Mouse (Mus musculus): ENCODE data around the gene Spice1.
A peak's percentile ranks its signal among the peaks of the same experiment; 100 is the strongest.

Spice1 gene

GRCm38 (mm10) chr16:44375459-44375858 lies 28.5 kb downstream of the Spice1 start:
- no peak for DNase-seq (ENCODE audit: low spot score)

GRCm38 (mm10) chr16:44380006-44380405 lies 33.1 kb downstream of the Spice1 start:
- no peak for DNase-seq (ENCODE audit: low spot score)

GRCm38 (mm10) chr16:44381578-44381977 lies 34.7 kb downstream of the Spice1 start:
- DNase-seq (ENCODE audit: low spot score) = no peak

DNA sequence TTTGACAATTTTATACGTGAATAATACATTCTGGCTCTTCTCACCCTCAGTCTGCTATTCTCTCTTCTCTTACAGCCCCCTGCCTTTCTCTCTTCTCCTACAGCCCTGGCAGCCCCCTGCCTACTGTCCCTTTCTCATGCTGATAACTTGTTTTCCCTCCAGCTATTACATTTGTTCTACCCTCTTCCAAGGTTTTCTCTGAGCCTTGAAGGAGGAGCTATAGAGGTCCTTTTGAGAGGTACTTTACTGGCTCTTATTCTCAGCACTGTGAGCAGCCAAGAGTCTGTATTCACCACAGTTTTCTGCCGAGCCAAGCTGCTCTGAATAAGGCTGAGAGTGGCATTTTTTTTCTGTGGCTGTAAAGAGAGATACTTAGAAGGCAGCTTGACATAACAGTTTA lies 36.6 kb downstream of the Spice1 start:
- no peak for DNase-seq (ENCODE audit: low spot score)

DNA sequence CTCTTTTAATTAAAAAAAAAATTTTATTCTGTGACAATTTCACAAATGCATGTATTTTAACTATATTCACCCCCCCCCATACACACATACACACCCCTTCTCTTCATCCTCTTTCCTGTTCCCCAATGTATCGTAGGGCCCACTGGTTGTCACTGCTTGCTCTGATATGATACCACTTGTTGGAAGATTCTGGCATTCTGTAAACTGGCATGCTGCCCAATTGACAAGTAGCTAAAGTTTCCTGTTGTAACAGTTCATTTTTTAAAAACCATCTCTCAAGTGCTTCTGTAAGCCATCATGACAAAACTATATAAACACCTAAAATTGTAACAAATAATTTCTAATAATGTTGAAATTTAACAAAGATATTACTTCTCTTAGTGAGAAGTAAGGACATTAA lies 37.3 kb downstream of the Spice1 start:
- no peak for DNase-seq (ENCODE audit: low spot score)

DNA sequence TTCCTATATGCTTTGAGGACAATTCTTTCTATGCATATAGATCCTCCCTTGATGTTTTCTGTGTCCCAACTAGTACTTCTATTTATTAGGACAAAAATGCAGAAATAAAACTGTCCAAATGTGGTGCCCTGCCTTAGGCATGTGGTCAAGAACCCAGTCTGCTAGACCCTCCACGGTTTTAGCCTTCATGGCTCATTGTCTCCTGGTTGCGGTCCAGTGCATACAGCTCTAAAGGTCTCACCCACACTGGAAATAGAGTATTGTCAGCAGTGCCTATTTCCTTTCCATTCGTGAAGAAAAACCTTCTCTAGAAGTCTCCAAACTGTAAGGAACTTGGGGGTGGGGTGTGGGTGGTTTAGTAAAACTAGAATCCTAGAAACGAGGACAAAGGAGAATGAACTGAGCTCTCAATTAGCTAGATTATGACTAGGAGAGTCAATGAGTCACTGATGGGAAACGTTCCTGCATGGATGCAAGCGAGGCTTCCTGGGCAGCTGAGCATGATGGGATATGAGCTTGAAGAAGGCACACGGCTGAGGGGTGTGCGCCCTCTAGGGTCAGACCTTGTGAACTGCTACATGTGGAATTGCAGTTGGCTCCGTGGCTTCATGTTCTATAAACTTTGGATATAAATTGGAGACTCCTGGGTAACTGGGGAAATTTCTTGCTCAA lies 45.1 kb downstream of the Spice1 start:
- peak; percentile 13 for DNase-seq (ENCODE audit: low spot score)

DNA sequence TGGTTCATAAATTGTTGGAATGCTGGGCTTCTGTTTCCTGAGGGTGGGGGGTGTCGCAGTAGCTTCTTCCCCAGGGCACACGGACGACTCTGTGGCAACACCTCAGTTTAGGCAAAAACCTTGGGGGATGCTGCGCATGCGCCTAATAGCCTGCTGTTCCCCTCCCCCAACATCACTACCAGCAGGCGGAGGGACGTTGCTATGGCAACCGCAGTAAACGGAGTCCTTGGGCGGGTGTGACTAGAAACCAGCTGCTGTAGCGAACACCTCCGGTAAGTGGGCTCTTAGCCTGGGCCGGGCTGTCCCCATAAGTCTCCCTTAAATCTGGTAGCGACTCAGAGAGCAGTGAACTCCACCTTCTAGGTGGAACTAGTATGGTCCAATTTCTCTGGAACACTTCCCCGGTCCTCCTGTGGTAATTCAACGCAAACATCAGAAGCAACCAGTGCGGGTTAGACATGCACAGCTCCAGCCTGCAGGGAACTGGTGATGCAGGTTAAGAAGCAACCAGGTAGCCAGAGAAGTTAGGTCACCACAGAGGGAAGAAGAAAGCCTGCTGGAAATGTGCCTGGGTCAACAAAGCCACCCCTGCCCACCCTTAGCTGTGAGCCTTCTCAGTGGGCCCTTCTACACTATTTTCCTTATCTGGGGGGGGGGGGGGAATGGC lies 47.8 kb downstream of the Spice1 start, which contains the start of gene Cfap44:
Gene Cfap44, plus strand, starts transcription at position 220 of the 667 bp plus-strand sequence.
- peak; percentile 70 for DNase-seq (ENCODE audit: low spot score)

DNA sequence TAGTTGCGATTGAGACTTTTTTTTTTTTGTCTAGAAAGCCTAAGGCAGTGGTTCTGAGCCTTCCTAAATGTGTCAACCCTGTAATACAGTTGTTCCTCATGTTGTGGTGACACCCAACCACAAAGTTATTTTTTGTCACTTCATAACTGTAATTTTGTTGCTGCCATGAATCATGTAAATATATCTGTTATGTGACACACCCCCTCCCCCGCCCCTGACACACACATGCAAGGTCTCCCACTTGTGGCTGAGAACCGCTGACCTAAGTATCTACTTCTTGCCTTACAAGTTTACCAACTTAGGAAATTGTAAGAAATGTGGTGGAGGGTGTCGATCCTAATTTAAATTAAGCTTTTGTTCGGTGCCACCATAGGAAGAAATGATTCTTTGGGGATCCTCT lies 58.0 kb downstream of the Spice1 start:
- DNase-seq (ENCODE audit: low spot score) = no peak

DNA sequence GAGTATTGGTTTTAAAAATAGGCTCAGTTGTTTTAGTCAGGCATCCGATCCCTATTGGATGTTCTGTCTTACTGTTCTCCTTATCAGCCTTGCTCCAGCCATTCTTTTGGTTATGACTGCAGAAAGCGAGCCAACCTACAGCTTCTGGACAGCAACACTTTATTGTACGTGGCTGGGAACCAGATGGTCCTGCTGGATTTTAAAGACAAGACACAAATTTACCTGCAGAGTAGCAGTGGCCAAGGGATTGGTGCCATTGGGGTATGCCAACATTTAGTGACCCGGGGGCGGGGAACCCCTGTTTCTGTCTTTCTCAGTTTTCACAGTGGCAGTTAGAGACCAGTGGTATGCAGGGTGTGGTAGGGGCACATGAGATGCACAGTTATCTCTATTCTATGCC lies 60.3 kb downstream of the Spice1 start:
- DNase-seq (ENCODE audit: low spot score) = no peak

DNA sequence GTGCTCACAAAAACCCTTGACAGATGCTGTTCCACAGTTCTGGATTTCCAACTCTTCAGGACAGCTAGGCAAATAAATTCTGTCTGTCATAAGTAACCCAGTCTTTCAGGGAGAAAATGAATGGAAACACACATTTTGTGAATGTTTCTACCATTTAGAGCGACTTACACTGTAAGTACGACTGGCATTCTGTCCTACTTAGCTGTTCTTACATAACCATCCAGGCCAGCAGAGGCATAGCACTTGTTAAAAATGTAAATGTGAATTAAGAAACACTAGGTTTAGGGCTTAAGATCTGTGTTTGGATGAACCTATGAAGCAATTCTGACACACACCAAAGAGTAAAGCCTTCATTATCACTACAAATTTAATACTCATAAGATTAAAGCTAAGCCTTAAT lies 61.4 kb downstream of the Spice1 start:
- no peak for DNase-seq (ENCODE audit: low spot score)

DNA sequence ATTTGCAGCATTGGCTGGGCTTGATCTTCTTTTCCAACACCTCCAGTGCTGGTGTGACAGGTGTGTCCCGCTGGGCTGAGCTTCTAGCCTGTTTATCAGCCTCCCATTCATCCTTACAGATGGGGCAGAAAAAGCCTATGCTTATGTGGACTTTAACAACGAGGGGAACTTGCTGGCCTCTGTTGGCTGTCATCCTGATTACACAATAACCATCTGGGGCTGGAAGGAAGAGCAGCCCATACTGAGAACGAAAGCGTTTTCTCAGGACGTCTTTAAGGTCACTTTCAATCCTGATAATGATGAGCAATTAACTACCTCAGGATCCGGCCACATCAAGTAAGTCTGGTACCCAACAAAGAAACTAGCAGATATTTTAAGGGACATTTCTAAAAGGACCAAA lies 63.3 kb downstream of the Spice1 start:
- no peak for DNase-seq (ENCODE audit: low spot score)

GRCm38 (mm10) chr16:44417596-44417995 lies 70.7 kb downstream of the Spice1 start:
- DNase-seq (ENCODE audit: low spot score) = no peak

- no peak for DNase-seq (ENCODE audit: low spot score)
Measured at GRCm38 (mm10) chr16:44421735-44422134, 74.8 kb downstream of the Spice1 start.

DNA sequence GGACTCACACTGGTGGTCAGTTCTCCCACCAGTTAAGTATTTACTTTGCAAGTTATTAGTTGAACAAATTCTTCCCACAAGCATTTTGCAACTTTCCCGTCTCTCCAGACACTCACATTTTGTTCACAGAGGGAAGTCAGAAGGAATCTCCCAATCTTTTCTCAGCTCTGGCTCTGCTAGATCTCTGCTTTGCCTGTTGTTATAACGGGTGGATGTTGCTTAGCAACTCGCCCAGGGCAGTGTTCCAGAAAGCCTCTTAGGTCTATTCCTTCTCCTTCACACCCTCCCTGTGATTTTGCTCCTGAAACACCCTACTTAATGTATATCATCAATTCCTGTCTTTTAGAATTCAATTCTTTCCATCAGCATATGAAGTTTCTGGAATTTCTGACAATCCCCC lies 76.6 kb downstream of the Spice1 start:
- no peak for DNase-seq (ENCODE audit: low spot score)

DNA sequence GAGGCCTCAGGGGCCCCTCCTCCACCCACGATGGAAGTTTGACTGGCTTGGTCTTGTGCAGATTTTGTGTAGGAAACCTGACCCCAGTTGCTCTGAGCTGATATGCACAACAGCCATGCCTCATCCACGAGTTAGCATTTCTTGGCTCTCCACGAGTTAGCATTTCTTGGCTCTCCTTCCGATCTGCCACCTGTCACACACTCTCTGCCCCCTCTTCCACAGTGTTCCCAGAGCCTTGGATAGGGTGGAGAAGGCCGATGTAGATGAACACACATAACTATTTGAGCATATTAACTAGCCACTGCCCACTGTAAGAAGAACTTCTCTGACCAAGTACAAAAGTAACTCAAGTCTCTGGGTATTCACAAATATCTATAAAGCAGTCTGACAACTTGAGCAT lies 81.5 kb downstream of the Spice1 start:
- DNase-seq (ENCODE audit: low spot score) = no peak

DNA sequence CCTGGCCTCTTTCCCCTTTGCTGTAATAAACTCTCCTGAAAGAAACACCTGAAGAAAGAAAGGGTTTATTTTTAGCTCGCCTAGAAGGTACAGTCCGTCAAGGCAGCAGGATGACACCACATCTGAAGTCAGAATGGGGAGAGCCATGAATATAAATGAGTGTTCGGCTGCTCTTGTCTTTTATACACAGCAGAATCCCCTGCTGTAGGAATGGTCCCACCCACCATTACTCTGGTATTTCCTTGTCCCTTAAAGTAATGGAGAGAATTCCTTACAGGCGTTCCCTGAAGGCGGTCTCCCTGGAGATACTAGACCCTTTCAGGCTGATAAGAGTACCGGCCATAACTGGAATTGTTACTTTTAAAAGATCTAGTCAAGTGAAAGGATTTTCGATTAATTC lies 83.1 kb downstream of the Spice1 start:
- no peak for DNase-seq (ENCODE audit: low spot score)

GRCm38 (mm10) chr16:44434931-44435330 lies 88.0 kb downstream of the Spice1 start:
- DNase-seq (ENCODE audit: low spot score) = no peak

- no peak for DNase-seq (ENCODE audit: low spot score)
Measured at GRCm38 (mm10) chr16:44435481-44435880, 88.6 kb downstream of the Spice1 start.
